Mouse (Mus musculus) lung, embryonic 16.5 days (tissue): Measurements from ENCODE around the gene Kdm6a. TPM values are rescaled to one million over a fixed set of nuclear protein-coding genes. Genes with fewer than 3 reads are reported as not detected.

Experiments
- ATAC-seq: fragments of 200-750 bp; cut with Nextera tagmentation; 2 replicates; pipeline ENCODE4 v1.8.0; 2017; ENCODE audit warnings: low read depth, mild to moderate bottlenecking, moderate library complexity
- H3K27ac ChIP-seq: fragments of 300-500 bp; sonication (generic); 2 replicates; pipeline ENCODE4 v1.5.1; 2014; ENCODE audit warnings: mild to moderate bottlenecking, control low read depth, low read length
- H3K27me3 ChIP-seq: fragments of 300-500 bp; sonication (generic); 2 replicates; pipeline ENCODE4 v1.6.1; 2014; ENCODE audit warnings: low read depth, low read length, mixed read lengths; ENCODE audit not compliant: control insufficient read depth, insufficient read depth
- H3K36me3 ChIP-seq: fragments of 300-500 bp; sonication (generic); 2 replicates; pipeline ENCODE4 v1.6.1; 2014; ENCODE audit warnings: low read length; ENCODE audit not compliant: control insufficient read depth, insufficient read depth
- H3K4me1 ChIP-seq: fragments of 300-500 bp; sonication (generic); replicated peaks from 2 replicates; pipeline ENCODE4 v1.6.1; 2014; ENCODE audit warnings: low read length, mixed read lengths; ENCODE audit not compliant: control insufficient read depth, insufficient read depth
- H3K4me2 ChIP-seq: fragments of 300-500 bp; sonication (generic); 2 replicates; pipeline ENCODE4 v1.6.1; 2014; ENCODE audit warnings: low read depth, low read length, control low read depth
- H3K4me3 ChIP-seq: fragments of 300-500 bp; sonication (generic); 2 replicates; pipeline ENCODE4 v1.5.1; 2014; ENCODE audit warnings: mild to moderate bottlenecking, low read length, control low read depth
- H3K9ac ChIP-seq: fragments of 300-500 bp; sonication (generic); 2 replicates; pipeline ENCODE4 v1.6.1; 2014; ENCODE audit warnings: low read length, control low read depth
- H3K9me3 ChIP-seq: fragments of 300-500 bp; sonication (generic); 2 replicates; pipeline ENCODE4 v1.6.1; 2016; ENCODE audit warnings: low read length; ENCODE audit not compliant: control insufficient read depth
- WGBS: fragments of 180-500 bp; shearing (Covaris S2); extraction: QIAGEN DNeasy Blood & Tissue Kit; methylation state at CpG from one replicate; pipeline ENCODE4 v1.1.7; 2014; 5-methylcytosine and 5-hydroxymethylcytosine counted together
- polyA plus RNA-seq: library from polyadenylated mRNA; unstranded; fragments of >200 nt; fragmentation: Nextera tagmentation; extraction: Ambion mirVana; gene quantifications from 2 replicates; pipeline ENCODE4 v1.2.1, GENCODE M21; 2015

The Kdm6a gene
- polyA plus RNA-seq, 1 experiment from 2014 or later, result 22.7 TPM

DNA sequence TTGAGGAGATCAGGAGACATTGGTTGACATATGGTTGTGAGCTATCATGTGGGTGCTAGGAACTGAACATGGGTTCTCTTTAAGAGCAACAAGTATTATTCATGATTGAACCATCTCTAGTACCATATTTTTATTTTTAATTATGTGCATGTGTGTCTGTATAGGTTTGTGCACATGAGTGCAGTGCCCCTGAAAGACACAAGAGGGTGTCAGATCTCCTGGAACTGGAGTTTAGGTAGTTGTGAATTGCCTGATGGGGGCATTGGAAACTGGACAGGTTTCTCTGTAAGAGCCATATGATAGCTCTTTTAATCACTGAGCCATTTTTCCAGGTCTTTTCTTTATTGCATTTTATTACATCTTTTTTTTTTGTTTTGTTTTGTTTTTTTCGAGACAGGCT, 6.6 kb downstream of the Kdm6a start:
- no peaks in the 10 kb centered on the region for H3K4me1 ChIP-seq
- no peak overlapping the region for H3K4me2 ChIP-seq
- H3K27ac ChIP-seq, result no peak overlapping the region
- WGBS, result 87% methylated on average over 1 of the region's 1 CpGs
- H3K36me3 ChIP-seq, result no peaks in the 10 kb centered on the region
- no peak overlapping the region for H3K4me3 ChIP-seq
- H3K9me3 ChIP-seq, result no peaks in the 10 kb centered on the region
- no peak for ATAC-seq
- no peak overlapping the region for H3K9ac ChIP-seq
- H3K27me3 ChIP-seq, result no peaks in the 10 kb centered on the region

GRCm38 (mm10) chrX:18174831-18175230, 12.5 kb downstream of the Kdm6a start:
- no peak overlapping the region for H3K4me2 ChIP-seq
- no peak overlapping the region for H3K9ac ChIP-seq

GRCm38 (mm10) chrX:18177803-18178202, 15.4 kb downstream of the Kdm6a start:
- no peaks in the 10 kb centered on the region for H3K27me3 ChIP-seq
- H3K36me3 ChIP-seq, result no peaks in the 10 kb centered on the region
- no peaks in the 10 kb centered on the region; the same call in none of the 2 replicates for H3K4me1 ChIP-seq
- no peaks in the 10 kb centered on the region for H3K9me3 ChIP-seq
- ATAC-seq, result no peak
- H3K4me2 ChIP-seq, result no peak overlapping the region
- 84% methylated on average over 4 of the region's 4 CpGs for WGBS
- H3K4me3 ChIP-seq, result no peak overlapping the region
- no peak overlapping the region for H3K9ac ChIP-seq
- H3K27ac ChIP-seq, result no peak overlapping the region

More at GRCm38 (mm10) chrX:18174831-18175230, 12.5 kb downstream of the Kdm6a start:
- ATAC-seq, result no peak
- Histone ChIP-seq H3K36me3 (no peaks in the 10 kb centered on the region), H3K4me3 (no peak overlapping the region), H3K27ac (no peak overlapping the region), H3K9me3 (no peaks in the 10 kb centered on the region), H3K27me3 (no peaks in the 10 kb centered on the region), H3K4me1 (no peaks in the 10 kb centered on the region; the same call in none of the 2 replicates)
- 11% methylated on average over 4 of the region's 4 CpGs for WGBS

DNA sequence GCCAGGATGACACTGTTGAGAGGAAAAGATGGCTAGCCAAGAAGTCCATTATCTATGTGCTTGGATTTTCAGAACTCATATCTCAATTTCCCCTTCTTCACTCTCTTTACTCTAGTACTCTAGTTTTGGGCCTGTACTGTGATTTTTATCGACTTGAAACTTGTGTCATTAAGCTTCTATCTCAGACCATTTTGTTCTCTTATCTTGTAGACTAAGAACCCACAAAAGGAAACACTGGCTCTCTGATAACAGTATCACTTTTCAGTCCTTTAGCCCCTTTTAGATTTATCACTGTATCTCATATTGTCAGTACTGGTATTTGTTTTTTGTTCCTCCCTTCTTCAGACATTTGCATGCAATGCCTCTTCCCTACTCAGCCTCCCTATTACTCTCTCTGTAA, 17.1 kb downstream of the Kdm6a start:
- no peaks in the 10 kb centered on the region for H3K27me3 ChIP-seq
- 67% methylated on average over 1 of the region's 1 CpGs for WGBS
- no peaks in the 10 kb centered on the region for H3K36me3 ChIP-seq
- H3K4me2 ChIP-seq, result no peak overlapping the region
- no peaks in the 10 kb centered on the region for H3K9me3 ChIP-seq
- H3K27ac ChIP-seq, result no peak overlapping the region
- no peak overlapping the region for H3K4me3 ChIP-seq
- ATAC-seq, result no peak
- no peak overlapping the region for H3K9ac ChIP-seq
- no peaks in the 10 kb centered on the region; the same call in none of the 2 replicates for H3K4me1 ChIP-seq

DNA sequence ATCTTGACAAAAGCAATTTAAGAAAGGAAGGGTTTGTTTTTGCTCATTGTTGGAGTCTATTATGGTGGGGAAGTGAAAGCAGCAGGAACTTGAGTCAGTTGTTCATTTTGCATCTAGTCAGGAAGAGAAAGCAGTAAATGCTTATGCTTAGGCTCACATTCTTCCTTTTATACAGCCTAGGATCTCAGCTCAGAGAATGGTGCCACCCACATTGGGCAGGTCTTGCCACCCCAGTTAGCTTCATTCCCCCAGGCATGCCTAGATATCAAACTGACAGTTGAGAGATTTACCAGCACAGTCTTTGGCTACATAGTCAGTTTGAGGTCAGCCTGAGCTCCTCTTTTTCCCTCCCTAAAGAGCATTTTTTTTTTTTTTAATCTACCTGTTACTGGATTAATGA, 24.8 kb downstream of the Kdm6a start:
- no peak for ATAC-seq
- no peak overlapping the region for H3K27ac ChIP-seq

DNA sequence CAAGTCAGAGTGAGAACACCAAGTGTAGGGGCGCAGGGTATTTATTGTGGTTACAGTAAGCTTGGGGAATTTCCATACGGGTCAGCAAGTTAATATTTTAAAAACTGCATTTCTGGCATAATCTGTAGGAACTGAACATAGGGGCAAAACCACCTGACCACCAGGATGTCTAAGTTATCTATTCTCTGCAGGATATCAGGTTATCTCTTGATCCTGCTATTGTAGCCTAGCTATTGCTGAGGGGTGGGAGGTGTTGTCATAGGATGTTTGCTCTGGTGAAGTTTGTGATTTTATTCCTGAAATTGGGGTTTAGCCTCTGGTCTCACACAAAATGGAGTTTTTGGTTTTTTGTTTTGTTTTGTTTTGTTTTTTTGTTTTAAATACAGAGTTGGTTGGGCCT, 25.9 kb downstream of the Kdm6a start:
- no peak for ATAC-seq
- H3K4me2 ChIP-seq, result no peak overlapping the region
- WGBS, result 74% methylated on average over 2 of the region's 2 CpGs
- H3K4me1 ChIP-seq, result no peaks in the 10 kb centered on the region
- no peaks in the 10 kb centered on the region for H3K27me3 ChIP-seq
- H3K27ac ChIP-seq, result no peak overlapping the region
- no peak overlapping the region for H3K9ac ChIP-seq
- no peaks in the 10 kb centered on the region for H3K36me3 ChIP-seq
- H3K9me3 ChIP-seq, result no peaks in the 10 kb centered on the region
- H3K4me3 ChIP-seq, result no peak overlapping the region

More for the DNA sequence above, 24.8 kb downstream of the Kdm6a start:
- Histone ChIP-seq H3K9me3 (no peaks in the 10 kb centered on the region), H3K27me3 (no peaks in the 10 kb centered on the region), H3K4me1 (no peaks in the 10 kb centered on the region), H3K9ac (no peak overlapping the region), H3K36me3 (no peaks in the 10 kb centered on the region), H3K4me2 (no peak overlapping the region), H3K4me3 (no peak overlapping the region)

DNA sequence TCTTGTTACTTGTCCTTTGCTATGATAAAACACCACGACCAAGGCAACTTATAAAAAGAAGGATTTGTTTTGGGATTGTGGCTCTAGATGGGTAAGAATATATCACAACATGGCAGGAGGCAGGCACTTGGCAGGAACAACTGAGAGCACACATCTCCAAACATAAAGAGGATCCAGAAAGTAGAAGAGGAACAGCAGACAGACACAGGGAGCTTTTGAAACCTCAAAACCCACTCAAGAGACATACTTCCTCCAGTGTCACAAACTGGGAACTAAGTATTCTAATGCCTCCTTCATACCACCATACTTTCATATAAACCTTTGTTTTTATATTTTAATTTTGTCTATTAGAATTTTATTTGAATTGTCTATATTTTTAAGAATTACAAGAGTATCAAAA, 77.2 kb downstream of the Kdm6a start:
- H3K4me1 ChIP-seq, result no peaks in the 10 kb centered on the region
- peaks cover 9% of the 10 kb centered on the region for H3K36me3 ChIP-seq
- no peaks in the 10 kb centered on the region for H3K9me3 ChIP-seq
- no peak overlapping the region for H3K4me3 ChIP-seq
- H3K9ac ChIP-seq, result no peak overlapping the region
- WGBS, result 97% methylated on average over 1 of the region's 1 CpGs
- H3K4me2 ChIP-seq, result no peak overlapping the region
- no peaks in the 10 kb centered on the region for H3K27me3 ChIP-seq
- no peak overlapping the region for H3K27ac ChIP-seq
- ATAC-seq, result no peak

DNA sequence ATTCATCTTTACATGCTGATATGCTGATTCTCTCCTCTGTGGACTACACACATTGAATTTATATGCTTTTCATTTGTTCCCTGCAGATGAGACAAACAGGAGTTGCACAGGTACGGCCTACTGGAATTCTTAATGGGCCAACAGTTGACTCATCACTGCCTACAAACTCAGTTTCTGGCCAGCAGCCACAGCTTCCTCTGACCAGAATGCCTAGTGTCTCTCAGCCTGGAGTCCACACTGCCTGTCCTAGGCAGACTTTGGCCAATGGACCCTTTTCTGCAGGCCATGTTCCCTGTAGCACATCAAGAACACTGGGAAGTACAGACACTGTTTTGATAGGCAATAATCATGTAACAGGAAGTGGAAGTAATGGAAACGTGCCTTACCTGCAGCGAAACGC, 88.2 kb downstream of the Kdm6a start:
- no peak overlapping the region for H3K9ac ChIP-seq
- ATAC-seq, result no peak
- H3K27ac ChIP-seq, result no peak overlapping the region
- H3K9me3 ChIP-seq, result no peaks in the 10 kb centered on the region
- H3K4me3 ChIP-seq, result no peak overlapping the region
- no peaks in the 10 kb centered on the region for H3K27me3 ChIP-seq
- H3K4me2 ChIP-seq, result no peak overlapping the region
- 94% methylated on average over 4 of the region's 4 CpGs for WGBS
- H3K4me1 ChIP-seq, result no peaks in the 10 kb centered on the region
- H3K36me3 ChIP-seq, result peaks cover 10% of the 10 kb centered on the region

DNA sequence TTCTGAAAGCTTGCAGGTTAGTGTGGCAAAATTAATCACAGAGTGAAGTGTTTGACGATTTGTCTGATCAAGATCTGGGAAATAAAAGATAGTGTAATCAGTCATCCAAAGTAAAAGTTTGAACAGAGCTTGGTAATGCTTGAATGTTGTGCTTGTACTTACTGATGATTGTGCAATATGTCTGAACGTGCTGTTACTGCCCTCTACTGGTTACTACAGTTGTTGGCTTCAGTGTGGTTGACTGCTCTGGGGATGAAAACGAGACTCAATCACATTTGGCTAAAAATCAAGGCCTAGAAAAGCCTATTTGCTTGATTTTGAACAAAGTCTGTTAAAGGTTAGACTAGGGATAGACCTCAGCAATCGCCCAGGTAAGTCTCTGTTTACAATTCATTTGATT, 92.4 kb downstream of the Kdm6a start:
- no peak overlapping the region for H3K9ac ChIP-seq
- ATAC-seq, result no peak
- 35% methylated on average over 4 of the region's 4 CpGs for WGBS

DNA sequence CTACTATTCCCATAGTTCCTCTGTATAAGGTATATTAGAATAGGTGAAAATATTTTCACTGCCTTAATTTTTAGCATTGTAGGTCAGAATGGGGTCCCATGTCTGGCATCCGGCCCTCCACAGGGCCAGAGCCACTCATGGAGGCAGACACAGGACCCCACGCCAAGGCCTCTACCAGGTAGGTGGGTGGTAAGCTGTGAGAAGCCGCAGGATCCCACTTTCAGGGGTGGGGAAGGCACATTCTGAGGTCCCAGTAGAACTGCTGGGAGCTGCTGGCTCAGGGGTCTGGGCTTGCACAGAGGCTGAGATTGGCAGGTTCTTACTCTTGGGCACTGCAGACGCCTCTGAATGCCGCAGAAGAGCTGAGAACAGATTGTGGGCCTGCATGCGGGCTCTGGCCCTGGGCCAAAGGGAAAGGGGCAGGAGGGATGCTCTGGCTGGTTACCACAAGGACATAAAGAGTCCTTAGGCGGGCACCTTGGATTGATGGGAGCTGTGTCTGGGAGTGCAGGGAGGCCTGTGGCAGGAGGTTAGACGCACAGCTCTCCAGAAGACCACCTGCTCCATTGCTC, 95.9 kb downstream of the Kdm6a start:
- WGBS, result 94% methylated on average over 8 of the region's 8 CpGs
- ATAC-seq, result no peak
- Histone ChIP-seq H3K4me2 (no peak overlapping the region), H3K27ac (no peak overlapping the region), H3K27me3 (no peaks in the 10 kb centered on the region), H3K36me3 (peaks cover 10% of the 10 kb centered on the region), H3K4me3 (no peak overlapping the region), H3K4me1 (no peaks in the 10 kb centered on the region), H3K9ac (no peak overlapping the region), H3K9me3 (no peaks in the 10 kb centered on the region)

More for the DNA sequence above, 92.4 kb downstream of the Kdm6a start:
- Histone ChIP-seq H3K4me3 (no peak overlapping the region), H3K27ac (no peak overlapping the region), H3K9me3 (no peaks in the 10 kb centered on the region), H3K4me1 (no peaks in the 10 kb centered on the region), H3K4me2 (no peak overlapping the region), H3K36me3 (peaks cover 13% of the 10 kb centered on the region), H3K27me3 (no peaks in the 10 kb centered on the region)
